ENCODE assay signal across 8 mouse cellular contexts in genomic region chr7:70365401-70365811, GRCm38 (mm10). TPM values are rescaled to one million over a fixed set of nuclear protein-coding genes. Genes with fewer than 3 reads are reported as not detected.
DNase-seq lines count a peak whose midpoint lies in the region; ATAC-seq and TF ChIP-seq lines count a peak whose summit lies in the region.

No protein-coding gene starts in this region.

- WGBS in lung, embryonic 14.5 days: under 1% methylated on average over 17 of the region's 17 CpGs
- WGBS in limb, embryonic 11.5 days: under 1% methylated on average over 17 of the region's 17 CpGs
- 2% methylated on average over 17 of the region's 17 CpGs for WGBS in olfactory bulb, adult 2 months

- H3K9me3 ChIP-seq in lung, embryonic 14.5 days (ENCODE audit: low read depth, low read length): no peaks in the 10 kb centered on the region
- H3K9me3 ChIP-seq in limb, embryonic 11.5 days (ENCODE audit: control insufficient read depth, low read length): no peaks in the 10 kb centered on the region

- ATAC-seq in lung, embryonic 14.5 days (ENCODE audit: insufficient read depth): no peak
- ATAC-seq in limb, embryonic 11.5 days (ENCODE audit: insufficient number of reproducible peaks, low FRiP score, low TSS enrichment, low read depth): no peak

- DNase-seq in lung, embryonic 14.5 days: peak; percentile 73
- no peak for DNase-seq in lung, postnatal 25 days (ENCODE audit: low spot score)
- peak; percentile 75 for DNase-seq in embryo, embryonic 10 days (ENCODE audit: low spot score)
- peak; percentile 44 for DNase-seq in heart, postnatal 4 days
- DNase-seq in limb, embryonic 11.5 days (ENCODE audit: low spot score): peak; percentile 79
- DNase-seq in layer of hippocampus, postnatal 36 days: no peak
- no peak for DNase-seq in cerebellum, postnatal 36 days

- TF ChIP-seq CTCF in lung, embryonic 14.5 days (IDR thresholded peaks at IDR 0.05; ENCODE audit: low read depth): no peak
- no peak for TF ChIP-seq CTCF in olfactory bulb, adult 2 months (IDR thresholded peaks at IDR 0.05; ENCODE audit: insufficient read depth, low read depth, low read length)

- peak overlapping the region; percentile 99 for H3K27ac ChIP-seq in lung, embryonic 14.5 days (ENCODE audit: low read depth)
- peak overlapping the region; percentile 63; the same call in 1 of the 2 replicates for H3K27ac ChIP-seq in limb, embryonic 11.5 days (replicated peaks; ENCODE audit: low read depth, low read length)
- peak overlapping the region; percentile 75 for H3K27ac ChIP-seq in olfactory bulb, adult 2 months (ENCODE audit: insufficient read depth, low read depth, low read length)

- H3K27me3 ChIP-seq in lung, embryonic 14.5 days (ENCODE audit: insufficient read depth, low read length): no peaks in the 10 kb centered on the region
- peaks cover 31% of the 10 kb centered on the region for H3K27me3 ChIP-seq in limb, embryonic 11.5 days (ENCODE audit: control insufficient read depth, insufficient read depth, low read length)

- peak overlapping the region; percentile 96 for H3K4me3 ChIP-seq in lung, embryonic 14.5 days (ENCODE audit: low read depth, low read length)
- H3K4me3 ChIP-seq in limb, embryonic 11.5 days (ENCODE audit: low read depth, low read length): peak overlapping the region; percentile 41
- peak overlapping the region; percentile 36 for H3K4me3 ChIP-seq in olfactory bulb, adult 2 months (ENCODE audit: insufficient read depth, low read depth, low read length)

- peak overlapping the region; percentile 95 for H3K9ac ChIP-seq in lung, embryonic 14.5 days
- H3K9ac ChIP-seq in limb, embryonic 11.5 days (ENCODE audit: low read length): peak overlapping the region; percentile 56

- H3K36me3 ChIP-seq in lung, embryonic 14.5 days (ENCODE audit: insufficient read depth): no peaks in the 10 kb centered on the region
- H3K36me3 ChIP-seq in limb, embryonic 11.5 days (ENCODE audit: control insufficient read depth, insufficient read depth, low read length): no peaks in the 10 kb centered on the region

- TF ChIP-seq POLR2A in olfactory bulb, adult 2 months (IDR thresholded peaks at IDR 0.05; ENCODE audit: insufficient read depth, low read depth, low read length): no peak

- H3K4me2 ChIP-seq in lung, embryonic 14.5 days: peak overlapping the region; percentile 69
- peak overlapping the region; percentile 58 for H3K4me2 ChIP-seq in limb, embryonic 11.5 days (ENCODE audit: low read depth, severe bottlenecking)

- H3K4me1 ChIP-seq in lung, embryonic 14.5 days (ENCODE audit: insufficient read depth): peaks cover 12% of the 10 kb centered on the region
- peaks cover 22% of the 10 kb centered on the region for H3K4me1 ChIP-seq in limb, embryonic 11.5 days (ENCODE audit: control insufficient read depth, insufficient read depth, low read length)
- H3K4me1 ChIP-seq in olfactory bulb, adult 2 months (ENCODE audit: control insufficient read depth, insufficient read depth, low read length): peaks cover 16% of the 10 kb centered on the region

RNA-seq across cellular contexts. Expression of gene Nr2f2, which starts 1.1 kb away (rescaled TPM):
- polyA plus RNA-seq in lung, embryonic 14.5 days (2014; fragmentation: Nextera tagmentation; extraction: Ambion mirVana): 142 and 146 TPM in 2 replicates
- 10 to 100 TPM; 34.3 to 35.0 TPM for total RNA-seq in heart, postnatal 4 days (2021)
- polyA plus RNA-seq in limb, embryonic 11.5 days (2014; fragmentation: Nextera tagmentation; extraction: Ambion mirVana): 71.4 and 79.5 TPM in 2 replicates
- not detected in 2 replicates for polyA plus RNA-seq in olfactory bulb, adult 2 months (2012; ENCODE audit: insufficient read depth, insufficient read length, low replicate concordance, missing spikeins)
- 10 to 100 TPM; 41.7 to 50.4 TPM for total RNA-seq in layer of hippocampus, postnatal 36 days (2021)

Comparison
In these comparisons a context has a peak if more than half of its experiments do, and no peak if none do; other contexts are left out.
1. DNase-seq: peak in lung, embryonic 14.5 days (single experiment), embryo, embryonic 10 days (single experiment), heart, postnatal 4 days (single experiment) and limb, embryonic 11.5 days (single experiment); none in lung, postnatal 25 days (single experiment), layer of hippocampus, postnatal 36 days (0 of 2) and cerebellum, postnatal 36 days (0 of 2).
2. H3K4me3 ChIP-seq: peak in every context shown above with its lines; median percentile 96 in lung, embryonic 14.5 days; 41 in limb, embryonic 11.5 days; 36 in olfactory bulb, adult 2 months.
3. RNA of gene Nr2f2, which starts 1.1 kb away (polyA plus RNA-seq): 142 to 146 TPM in lung, embryonic 14.5 days and 71.4 to 79.5 TPM in limb, embryonic 11.5 days; not detected in olfactory bulb, adult 2 months; every median in the first group is over 10 times any median in the second.
4. Peak in every context shown above with its lines, with median percentiles within 50 percentile points of each other: H3K27ac ChIP-seq.